Mouse (Mus musculus): ENCODE results near the gene Adam23. TPM values are rescaled to one million over a fixed set of nuclear protein-coding genes. Genes with fewer than 3 reads are reported as not detected.
"Not testable (repeated sequence)": the region's sequence is repeated elsewhere in the genome, so short reads cannot be mapped to it uniquely, and the experiment has no call there.

Adam23 gene
- polyA plus RNA-seq, 1 experiment from 2014 or later = 3.5 TPM

DNA sequence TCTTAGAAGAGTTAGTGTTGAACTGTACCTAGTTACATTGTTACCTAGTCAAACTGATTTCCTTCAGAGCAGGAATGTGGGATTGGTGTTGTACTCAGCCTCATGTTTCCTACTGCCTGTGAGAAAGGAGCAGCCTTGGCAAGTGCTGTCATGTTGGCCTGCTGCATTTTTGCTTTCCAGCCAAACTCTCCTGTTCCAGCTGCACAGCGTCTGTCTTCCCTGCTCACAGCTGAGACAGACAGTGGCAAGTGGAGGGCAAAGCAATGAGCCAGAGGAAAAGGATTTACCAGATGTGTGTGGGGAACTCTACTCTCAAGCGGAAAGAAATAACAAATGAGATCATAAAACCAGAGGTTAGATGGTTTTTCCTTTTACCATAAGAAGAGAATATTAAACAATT is 182.5 kb downstream of the Adam23 start:
- H3K27me3 ChIP-seq (replicated peaks; ENCODE audit: insufficient read depth, low read length) = no peaks in the 10 kb centered on the region
- H3K4me1 ChIP-seq (ENCODE audit: insufficient read depth, low read depth, low read length) = no peaks in the 10 kb centered on the region
- H3K27ac ChIP-seq (ENCODE audit: low read length) = no peak overlapping the region
- H3K4me3 ChIP-seq (ENCODE audit: low read depth, low read length) = no peak overlapping the region
- 49% methylated on average over 2 of the region's 2 CpGs for WGBS
- no peak overlapping the region for H3K4me2 ChIP-seq (replicated peaks; ENCODE audit: low read depth, low read length)
- DNase-seq (ENCODE audit: low spot score) (no peak), ATAC-seq (no peak)
- H3K9me3 ChIP-seq (ENCODE audit: low read length) = no peaks in the 10 kb centered on the region
- H3K36me3 ChIP-seq (ENCODE audit: insufficient read depth, low read length) = no peaks in the 10 kb centered on the region
- TF ChIP-seq CTCF (IDR thresholded peaks at IDR 0.05) = no peak
- TF ChIP-seq EP300 (IDR thresholded peaks at IDR 0.05) = no peak
- H3K9ac ChIP-seq (replicated peaks; ENCODE audit: low read depth) = no peak overlapping the region

DNA sequence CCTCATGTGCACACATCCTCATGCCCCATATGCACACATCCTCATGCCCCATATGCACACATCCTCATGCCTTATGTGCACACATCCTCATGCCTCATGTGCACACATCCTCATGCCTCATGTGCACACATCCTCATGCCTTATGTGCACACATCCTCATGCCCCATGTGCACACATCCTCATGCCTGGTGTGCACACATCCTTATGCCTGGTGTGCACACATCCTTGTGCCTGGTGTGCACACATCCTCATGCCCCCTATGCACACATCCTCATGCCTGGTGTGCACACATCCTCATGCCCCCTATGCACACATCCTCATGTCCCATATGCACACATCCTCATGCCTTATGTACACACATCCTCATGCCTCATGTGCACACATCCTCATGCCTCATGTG is 184.7 kb downstream of the Adam23 start:
- not testable (repeated sequence) for H3K4me2 ChIP-seq (replicated peaks; ENCODE audit: low read depth, low read length); H3K9me3 ChIP-seq (ENCODE audit: low read length); H3K27ac ChIP-seq (ENCODE audit: low read length); H3K4me1 ChIP-seq (ENCODE audit: insufficient read depth, low read depth, low read length); DNase-seq (ENCODE audit: low spot score); H3K27me3 ChIP-seq (replicated peaks; ENCODE audit: insufficient read depth, low read length); H3K4me3 ChIP-seq (ENCODE audit: low read depth, low read length); H3K36me3 ChIP-seq (ENCODE audit: insufficient read depth, low read length); ATAC-seq; H3K9ac ChIP-seq (replicated peaks; ENCODE audit: low read depth)

GRCm38 (mm10) chr1:63639921-63640320 is 194.2 kb downstream of the Adam23 start:
- H3K4me2 ChIP-seq (replicated peaks; ENCODE audit: low read depth, low read length) = no peak overlapping the region

More at GRCm38 (mm10) chr1:63639921-63640320, 194.2 kb downstream of the Adam23 start:
- Histone ChIP-seq H3K27me3 (replicated peaks; ENCODE audit: insufficient read depth, low read length) (no peaks in the 10 kb centered on the region), H3K9ac (replicated peaks; ENCODE audit: low read depth) (no peak overlapping the region), H3K4me1 (ENCODE audit: insufficient read depth, low read depth, low read length) (no peaks in the 10 kb centered on the region), H3K4me3 (ENCODE audit: low read depth, low read length) (no peak overlapping the region), H3K36me3 (ENCODE audit: insufficient read depth, low read length) (no peaks in the 10 kb centered on the region), H3K9me3 (ENCODE audit: low read length) (no peaks in the 10 kb centered on the region), H3K27ac (ENCODE audit: low read length) (no peak overlapping the region)
- ATAC-seq (no peak), DNase-seq (ENCODE audit: low spot score) (no peak)
- TF ChIP-seq EP300 (IDR thresholded peaks at IDR 0.05) (no peak), CTCF (IDR thresholded peaks at IDR 0.05) (no peak)
- 64% methylated on average over 6 of the region's 6 CpGs for WGBS

Other genes starting within 250 kb of the Adam23 start
- gene Gpr1, start 231.3 kb upstream of the Adam23 start, polyA plus RNA-seq (2015; fragmentation: Nextera tagmentation; extraction: Ambion mirVana) = 0.10 TPM in 1 of 2 replicates, not detected in the other
- gene Zdbf2, start 172.6 kb upstream of the Adam23 start, polyA plus RNA-seq (2015; fragmentation: Nextera tagmentation; extraction: Ambion mirVana) = 2.6 and 3.1 TPM in 2 replicates
- not detected in 2 replicates for gene Gm39653, start 170.1 kb downstream of the Adam23 start, polyA plus RNA-seq (2015; fragmentation: Nextera tagmentation; extraction: Ambion mirVana)
- gene Dytn, start 241.0 kb downstream of the Adam23 start, polyA plus RNA-seq (2015; fragmentation: Nextera tagmentation; extraction: Ambion mirVana) = not detected in 2 replicates

All from lung, postnatal 0 days (tissue).